Mouse (Mus musculus): ENCODE measurements around the gene Mepce.
"Not testable (repeated sequence)": the region's sequence is repeated elsewhere in the genome, so short reads cannot be mapped to it uniquely, and the experiment has no call there.

Gene Mepce

DNA sequence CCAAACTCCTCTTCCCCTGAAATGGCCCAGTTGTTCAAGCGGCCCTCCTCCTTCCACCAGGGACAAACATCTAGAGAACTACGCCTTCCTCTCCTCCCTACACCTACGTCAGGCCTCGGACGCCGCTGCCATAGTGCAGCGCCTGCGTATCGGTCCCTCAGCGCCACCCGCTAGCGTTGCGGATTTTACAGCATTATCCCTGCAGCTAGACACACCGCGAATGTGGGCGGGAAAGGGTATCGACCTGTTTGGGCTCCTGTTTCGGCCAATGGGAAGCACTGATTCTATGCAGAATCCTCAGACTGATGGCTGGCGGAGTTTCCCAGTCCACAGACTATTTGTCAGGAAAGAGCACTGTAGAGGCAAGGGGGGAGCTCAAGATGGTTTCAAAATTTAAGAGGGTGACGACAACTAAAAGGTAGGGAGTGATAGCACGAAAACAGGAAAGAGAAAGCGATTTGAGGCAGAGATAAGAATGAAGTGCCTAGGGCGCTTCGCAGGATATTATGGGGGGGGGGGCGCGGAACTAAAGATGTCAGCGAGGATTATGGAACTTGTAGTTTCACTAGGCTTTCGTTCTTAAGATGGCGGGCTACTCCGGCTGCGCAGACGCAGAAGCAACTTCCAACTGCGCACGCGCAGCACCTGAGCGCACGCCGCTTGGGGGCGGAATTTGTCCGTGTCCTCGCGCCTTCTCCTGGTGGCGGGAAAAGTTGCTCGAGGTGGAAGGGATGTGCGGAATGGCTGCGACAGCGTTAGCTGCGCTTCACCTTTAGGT is at the start of gene Mepce, which contains the start of gene Zcwpw1:
Gene Mepce (minus strand): TSS at position 505 of the 778 bp plus-strand sequence.
Gene Zcwpw1 (plus strand): TSS at position 648 of the 778 bp plus-strand sequence.
- DNase-seq, result peak; percentile 97

DNA sequence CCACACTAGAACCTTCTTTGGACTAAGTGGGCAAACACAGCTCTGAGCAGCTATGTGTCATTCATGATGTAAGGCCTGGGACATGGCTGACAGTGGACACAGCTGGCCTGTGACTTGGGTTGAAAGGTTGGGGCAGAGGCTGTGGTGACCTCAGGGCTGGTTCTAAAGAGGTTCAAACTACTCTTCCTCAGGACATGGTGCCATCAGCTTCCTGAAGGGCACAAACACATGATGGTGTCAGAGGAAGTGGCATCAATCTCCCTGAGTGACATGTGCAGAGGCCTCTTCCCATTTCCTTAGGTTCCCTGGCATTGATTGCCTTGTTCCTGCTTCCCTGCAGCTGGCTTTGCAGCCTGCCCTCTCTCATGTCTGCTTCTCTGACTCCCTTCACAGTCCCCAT is 49.7 kb upstream of the Mepce start:
- DNase-seq, result not testable (repeated sequence)

DNA sequence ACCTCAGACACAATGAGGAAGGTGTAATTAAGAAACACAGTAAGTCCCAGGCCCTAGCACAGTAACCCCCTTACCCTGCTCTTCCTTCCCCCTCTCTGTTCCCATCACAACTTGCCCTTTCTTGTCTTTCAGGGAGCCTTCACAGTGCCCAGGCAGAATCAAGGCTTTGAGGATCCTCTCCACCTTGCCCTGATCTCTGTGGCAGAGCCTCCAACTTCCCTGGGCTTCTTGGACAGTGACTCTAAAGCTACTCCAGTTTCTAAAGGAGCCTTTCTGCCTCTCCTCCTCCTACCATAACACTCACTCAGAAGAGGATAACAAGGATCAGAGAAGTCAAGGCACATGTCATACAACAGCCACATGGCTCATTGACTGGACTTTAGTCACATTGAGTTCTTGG is 49.2 kb upstream of the Mepce start:
- no peak for DNase-seq

DNA sequence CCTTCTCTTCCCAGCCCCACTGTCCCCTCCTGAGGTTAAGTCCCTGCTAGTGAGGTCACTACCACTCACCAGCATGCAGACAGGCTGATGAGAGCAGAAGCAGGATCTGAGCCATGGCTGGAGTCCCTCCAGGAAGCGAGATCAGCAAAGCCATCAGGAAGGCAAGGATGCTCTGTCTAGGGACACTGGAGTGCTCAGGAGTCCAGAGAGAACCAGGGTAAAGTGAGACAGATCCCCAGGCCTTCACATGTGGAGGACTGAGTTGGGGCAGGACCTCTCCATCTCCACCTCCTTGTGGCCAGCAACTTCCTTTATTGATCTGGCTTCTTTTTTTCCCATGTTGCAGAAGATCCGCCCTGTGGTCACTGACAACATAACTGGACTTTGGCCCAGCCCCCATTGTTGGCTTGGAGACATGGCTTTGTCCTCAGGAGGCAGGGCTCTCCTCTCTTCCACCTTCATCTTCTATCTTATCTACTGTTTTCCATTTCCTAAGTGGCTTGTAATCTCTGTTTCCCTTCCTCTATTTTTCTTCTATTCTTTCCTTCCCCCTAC is 48.6 kb upstream of the Mepce start, which contains the start of gene Pilra:
Gene Pilra (minus strand): TSS at position 316 of the 555 bp plus-strand sequence.
- not testable (repeated sequence) for DNase-seq

DNA sequence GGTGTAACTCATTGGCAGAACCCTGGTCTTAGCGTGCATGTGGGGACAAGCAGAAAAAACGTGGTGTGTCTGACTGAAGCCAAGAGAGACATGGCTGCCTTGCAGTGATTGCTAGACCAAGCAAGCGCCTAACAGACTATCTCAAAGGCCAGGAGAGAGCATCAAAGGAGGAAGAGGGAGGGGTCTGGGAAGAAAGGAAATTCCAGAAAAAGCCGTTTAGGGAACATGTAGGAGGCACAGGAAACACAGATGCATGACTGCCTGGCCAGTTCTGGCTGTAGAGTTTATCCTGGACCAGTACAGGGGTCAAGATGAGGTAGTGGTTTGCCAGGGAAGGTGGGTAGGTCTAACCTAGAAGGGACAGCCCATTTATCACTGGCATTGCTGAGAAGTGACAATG is 46.0 kb upstream of the Mepce start:
- no peak for DNase-seq

DNA sequence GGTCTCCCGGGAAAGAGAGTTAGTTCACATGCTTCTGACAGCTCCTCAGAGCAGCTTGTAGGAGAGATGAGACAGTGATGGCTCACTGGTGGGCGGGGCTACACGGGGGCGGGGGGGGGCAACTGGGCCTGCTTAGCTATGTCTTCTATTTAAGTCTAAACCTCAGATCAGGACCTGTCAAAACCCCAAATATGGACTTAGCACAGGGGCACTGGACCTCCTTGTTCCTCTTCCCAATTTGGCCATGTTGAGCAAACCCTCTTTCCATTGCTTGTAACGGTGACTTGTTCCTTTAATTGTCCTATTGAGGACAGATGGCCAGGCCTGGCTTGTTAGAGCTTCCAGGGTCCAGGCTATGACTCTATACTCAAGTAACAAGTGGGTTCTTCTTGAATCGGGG is 44.1 kb upstream of the Mepce start:
- no peak for DNase-seq

DNA sequence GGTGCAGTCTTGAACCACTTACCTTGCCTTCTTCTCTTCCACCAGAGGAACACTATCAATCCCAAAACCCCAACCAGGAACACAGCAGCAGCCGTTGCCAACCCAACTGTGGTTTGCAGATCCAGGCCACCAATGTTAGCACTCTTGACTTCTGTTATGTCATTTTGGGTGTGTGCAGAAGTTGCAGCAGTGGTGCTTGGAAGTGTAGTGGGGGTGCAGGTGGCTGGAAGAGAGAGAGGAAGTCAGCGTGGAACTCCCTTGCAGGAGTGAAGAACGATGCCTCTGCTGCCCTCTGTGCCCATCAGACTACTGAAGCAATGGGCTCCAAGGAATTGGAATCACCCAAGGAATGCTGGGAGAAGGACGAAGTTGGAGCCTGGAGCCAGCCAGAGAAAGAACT is 43.7 kb upstream of the Mepce start:
- DNase-seq, result no peak

DNA sequence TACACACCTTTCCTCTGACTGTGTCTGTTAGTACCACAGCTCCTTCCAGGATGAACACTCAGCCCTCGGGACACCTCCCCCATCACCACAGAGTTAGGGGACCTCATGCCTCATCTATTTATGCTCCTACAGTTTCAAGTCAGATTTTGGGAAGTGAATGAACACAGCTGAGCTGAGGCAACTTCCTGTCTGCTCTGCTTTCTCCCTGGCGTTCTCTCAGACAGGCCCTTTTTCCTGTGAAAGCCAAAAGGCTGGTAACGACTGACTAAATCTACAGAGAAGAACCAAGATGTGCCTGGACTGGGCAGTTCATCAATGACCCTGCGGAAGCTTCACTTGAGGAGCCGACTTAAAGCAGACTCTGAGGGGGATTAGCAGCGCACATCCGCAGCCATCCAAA is 42.8 kb upstream of the Mepce start:
- no peak for DNase-seq

DNA sequence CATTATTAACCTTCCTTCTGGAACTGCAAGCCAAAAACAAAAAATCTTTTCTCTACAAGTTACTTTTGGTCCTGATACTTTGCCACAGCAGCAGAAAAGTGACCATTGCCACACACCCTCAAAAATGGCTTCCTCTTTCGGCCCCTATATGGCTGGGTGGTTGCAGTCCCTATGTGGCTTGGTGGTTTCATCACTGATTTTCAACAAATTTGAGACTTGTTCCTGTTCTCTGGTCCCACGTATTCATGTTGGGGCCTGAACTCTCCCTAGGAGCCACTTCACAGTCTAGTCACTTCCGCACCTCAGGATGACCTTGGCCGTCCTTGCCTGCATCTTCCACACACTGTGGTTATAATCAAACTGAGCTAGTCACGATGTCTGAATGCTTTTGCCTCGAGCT is 41.2 kb upstream of the Mepce start:
- no peak for DNase-seq

DNA sequence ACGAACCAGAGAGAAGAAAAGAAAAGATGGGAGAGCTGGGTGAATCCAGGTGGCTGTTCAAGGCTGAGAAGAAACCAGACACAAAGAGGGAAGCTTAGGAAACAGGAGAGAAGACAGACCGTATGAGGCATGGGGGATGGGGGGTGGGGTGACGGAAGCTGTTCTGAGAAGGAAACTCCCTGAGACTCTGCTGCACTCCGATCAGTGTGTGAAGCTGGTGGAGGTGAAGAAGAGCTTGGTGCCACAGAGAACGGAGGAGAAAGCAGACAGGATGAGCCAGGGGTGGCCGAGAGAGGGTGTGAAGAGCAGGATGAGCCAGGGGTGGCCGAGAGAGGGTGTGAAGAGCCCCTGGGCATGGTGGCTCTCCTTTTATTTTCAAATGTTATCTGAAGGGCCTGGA is 39.0 kb upstream of the Mepce start:
- DNase-seq, result peak; percentile 12

DNA sequence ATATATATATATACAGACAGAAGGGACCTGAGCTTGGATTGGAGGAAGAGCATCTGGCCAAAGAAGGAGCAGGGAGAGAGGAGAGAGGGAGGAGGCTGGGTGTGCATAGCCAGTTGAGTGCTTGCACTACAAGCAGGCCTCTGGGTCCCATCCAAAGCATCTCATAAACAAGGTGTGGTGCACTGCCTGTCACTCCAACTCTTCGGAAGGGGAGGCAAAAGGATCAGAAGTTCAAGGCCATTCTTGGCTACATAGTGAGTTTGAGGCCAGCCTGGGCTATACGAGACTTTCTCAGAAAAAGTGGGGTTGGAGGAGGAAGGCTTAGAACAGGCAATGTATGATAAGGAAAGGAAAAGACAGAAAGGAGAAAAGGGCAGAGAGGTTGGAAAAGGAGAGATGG is 38.5 kb upstream of the Mepce start:
- DNase-seq, result no peak

DNA sequence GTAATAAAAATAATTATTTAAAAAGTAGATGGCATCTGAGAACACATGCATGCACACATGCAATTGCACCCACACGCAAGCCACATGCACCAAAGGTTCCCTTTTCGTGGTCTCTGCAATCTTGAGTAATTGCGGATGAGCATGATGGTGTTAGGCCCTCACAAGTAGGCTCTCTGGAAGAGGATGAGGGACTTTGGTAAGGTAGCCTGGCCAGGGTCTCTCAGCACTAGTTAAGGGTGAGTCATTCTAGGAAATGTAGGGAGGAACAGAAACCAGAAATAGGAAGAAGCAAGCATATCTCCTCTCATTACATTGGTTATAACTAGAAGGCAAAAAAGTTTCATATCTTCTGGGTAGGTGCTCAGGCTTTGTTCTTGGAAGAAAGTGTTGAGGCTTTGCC is 37.6 kb upstream of the Mepce start:
- DNase-seq, result no peak

DNA sequence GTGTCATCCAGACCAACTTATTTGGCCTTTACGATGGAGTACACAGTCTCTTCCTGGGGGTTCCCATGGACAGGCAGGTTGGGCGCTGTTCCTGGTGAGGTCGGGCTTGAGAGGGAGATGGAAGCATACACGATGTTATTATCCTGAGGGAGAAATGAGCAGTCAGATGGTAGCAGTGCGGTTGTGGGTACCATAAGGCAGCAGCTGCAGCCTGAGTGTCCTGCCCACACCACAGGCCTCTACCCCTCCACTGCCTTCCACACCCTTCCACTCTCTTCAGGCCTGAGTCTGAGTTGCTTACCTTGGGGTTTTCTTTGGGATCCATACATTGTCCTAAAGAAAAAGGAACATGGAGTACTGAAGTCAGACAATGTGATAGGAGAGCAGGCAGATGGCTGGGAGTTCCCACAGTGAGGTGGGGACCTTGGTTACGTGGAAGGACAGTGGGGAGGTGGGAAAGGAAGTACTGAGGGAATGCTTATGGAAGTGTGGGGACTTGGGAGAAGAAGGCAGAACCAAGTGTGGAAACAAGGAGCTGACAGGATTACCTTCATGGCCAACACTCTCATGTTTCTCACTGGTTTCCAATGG is 36.1 kb upstream of the Mepce start:
- DNase-seq, result no peak

DNA sequence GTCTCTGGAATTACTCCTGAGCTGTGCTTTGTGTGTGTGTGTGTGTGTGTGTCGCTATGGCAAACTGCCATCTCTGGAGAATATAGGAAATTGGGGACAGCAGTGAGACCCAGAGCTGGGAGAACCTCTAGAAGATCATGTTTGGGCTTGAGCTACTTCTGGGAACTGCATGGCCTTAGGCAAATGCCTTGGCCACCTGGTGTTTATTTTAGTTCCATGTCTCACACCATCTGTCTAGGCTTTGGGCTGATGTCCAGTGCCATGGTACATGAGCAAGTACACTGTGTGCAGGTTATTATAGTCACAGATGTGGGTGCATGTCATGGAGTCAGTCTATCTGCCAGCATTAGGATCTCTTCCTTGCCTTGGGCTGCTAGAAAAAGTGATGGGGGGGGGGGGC is 35.1 kb upstream of the Mepce start:
- no peak for DNase-seq

DNA sequence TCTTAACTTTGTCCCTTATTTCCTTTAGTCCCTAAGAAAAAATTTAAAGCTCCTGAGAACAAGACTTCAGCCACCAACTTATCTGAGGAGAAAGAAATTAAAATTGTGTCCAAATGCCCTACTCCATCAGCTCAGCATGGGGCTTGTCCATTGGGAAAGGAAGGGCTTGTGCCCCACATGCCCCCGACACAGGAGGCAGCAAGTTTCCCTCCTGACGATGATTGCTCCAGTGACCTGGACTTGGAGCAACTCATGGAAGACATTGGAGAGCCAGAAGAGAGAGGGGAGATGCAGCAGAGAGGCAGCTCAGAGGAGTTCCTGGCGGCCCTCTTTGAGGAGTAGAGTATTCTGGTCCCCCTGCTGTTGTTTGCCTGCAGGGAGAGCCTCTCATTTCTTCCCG is 34.7 kb upstream of the Mepce start:
- DNase-seq, result no peak

DNA sequence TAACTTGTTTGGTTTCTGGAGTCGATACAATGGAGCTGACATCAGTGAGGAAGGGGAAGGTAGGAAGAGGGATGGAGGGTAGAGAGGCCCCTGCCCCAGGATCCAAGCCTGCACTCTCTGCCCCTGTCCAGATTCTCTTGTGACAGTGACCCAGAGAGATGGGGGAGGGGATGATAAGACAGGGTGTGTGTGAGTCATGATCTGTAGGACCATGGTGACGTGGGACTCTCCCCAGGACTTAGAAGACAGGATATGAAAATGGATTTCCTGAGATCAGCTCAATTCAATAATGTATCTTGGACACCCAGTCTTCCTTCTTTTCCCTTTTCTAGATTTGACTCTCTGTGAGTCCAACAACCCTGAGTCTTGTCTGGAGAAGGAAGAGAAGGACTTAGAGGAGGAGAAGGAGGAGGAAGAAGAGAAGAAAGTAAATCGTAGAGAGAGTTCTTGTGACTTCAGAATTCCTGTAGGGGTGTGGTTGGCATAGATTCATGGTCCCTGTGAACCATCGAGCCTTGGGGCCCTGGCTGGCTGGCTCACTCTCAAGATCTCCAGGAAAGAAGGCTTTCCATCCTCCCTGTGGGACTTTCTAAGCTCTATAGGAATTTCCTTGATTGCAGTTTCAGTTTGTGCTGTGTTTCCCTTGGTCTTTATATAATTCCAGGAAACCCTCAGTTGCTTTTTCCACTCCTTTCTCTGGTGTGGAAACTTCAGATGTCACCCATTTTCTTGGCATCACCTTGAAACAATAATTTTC is 30.2 kb upstream of the Mepce start:
- DNase-seq, result no peak

DNA sequence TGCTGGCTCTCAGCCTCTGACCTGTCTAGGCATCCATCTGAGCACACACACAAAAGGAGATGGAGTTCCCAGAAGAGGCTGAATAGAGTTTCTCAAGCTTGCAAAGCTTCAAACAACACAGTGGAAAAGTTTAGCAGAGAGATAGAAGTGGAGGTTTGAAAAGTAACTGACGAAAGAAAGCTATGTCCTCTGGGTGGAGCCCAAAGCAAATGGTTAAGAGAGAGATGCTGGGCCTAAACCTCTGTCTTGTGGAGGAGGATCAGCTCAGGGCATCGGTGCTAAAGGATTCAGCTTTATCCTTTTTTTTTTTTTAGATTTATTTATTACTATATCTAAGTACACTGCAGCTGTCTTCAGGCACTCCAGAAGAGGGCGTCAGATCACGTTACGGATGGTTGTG is 20.9 kb upstream of the Mepce start:
- DNase-seq, result no peak

DNA sequence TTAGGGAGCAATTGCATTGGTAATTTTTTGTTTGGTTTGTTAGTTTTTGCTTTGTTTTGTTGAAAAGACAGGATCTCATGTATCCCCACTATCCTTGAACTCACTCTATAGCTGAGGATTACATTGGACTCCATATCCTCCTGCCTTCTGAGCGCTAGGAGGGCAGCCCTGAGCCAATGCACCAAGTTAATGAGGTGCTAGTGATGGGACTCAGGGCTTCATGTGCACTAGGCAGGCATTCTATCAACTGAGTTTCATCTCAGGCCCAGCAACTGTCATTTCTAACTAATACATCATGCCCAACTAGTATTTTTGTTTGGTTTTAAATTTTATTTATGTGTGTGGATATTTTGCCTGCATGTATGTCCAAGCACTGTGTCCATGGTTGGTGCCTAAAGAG is 18.7 kb upstream of the Mepce start:
- no peak for DNase-seq

DNA sequence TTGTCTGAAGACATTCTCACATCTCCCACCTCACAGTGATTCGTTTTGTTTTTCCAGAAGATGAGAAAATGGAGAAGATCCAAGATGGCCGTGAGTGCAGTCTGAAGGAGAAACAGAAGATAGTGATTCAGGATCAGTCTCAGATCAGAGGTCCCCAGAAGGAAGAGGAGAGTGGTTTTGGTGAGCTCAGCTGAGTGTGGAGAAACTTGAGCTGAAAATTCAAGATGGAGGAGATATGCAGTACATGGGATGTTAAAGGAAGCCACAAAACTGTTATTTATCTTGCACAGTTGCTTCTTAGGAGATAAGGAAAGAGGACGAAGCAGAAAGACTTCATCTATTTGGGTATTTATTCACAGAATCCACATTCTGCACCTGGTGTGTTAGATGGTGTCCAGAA is 13.5 kb upstream of the Mepce start:
- DNase-seq, result no peak

DNA sequence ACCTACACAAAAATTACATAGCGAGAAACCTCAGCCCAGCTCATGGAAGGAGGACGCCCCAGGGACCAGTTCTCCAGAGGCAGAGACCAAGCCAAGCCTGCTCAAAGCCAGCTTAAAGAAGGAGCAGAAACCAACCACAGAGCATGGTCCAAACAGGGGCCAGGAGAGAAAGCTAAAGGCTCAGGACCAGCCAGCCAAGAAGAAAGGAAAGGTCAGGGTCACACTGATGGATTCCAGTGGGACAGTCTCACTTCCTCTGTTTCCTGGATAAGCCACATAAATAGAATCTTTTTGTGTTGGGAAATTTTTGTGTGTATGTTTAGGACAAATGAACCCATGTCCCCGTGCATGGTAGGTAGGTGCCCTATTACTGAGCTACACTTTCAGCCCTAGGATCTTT is 9.2 kb upstream of the Mepce start:
- DNase-seq, result no peak

DNA sequence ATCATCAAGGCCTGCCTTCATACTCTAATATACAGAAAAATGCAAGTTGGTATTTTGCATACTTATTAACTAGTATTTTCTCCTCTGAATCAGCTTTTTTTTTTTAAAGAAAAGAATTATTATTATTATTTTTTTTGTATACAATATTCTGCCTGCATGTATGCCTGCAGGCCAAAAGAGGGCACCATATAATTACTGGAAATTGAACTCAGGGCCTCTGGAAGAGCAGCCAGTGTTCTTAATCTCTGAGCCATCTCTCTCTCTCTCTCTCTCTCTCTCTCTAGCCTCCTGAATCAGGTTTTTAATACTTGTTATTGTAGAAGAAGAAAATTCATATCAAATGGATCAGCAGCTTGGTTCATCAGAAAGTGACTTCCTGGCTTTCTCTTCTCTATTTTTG is 4.1 kb upstream of the Mepce start:
- DNase-seq, result no peak

DNA sequence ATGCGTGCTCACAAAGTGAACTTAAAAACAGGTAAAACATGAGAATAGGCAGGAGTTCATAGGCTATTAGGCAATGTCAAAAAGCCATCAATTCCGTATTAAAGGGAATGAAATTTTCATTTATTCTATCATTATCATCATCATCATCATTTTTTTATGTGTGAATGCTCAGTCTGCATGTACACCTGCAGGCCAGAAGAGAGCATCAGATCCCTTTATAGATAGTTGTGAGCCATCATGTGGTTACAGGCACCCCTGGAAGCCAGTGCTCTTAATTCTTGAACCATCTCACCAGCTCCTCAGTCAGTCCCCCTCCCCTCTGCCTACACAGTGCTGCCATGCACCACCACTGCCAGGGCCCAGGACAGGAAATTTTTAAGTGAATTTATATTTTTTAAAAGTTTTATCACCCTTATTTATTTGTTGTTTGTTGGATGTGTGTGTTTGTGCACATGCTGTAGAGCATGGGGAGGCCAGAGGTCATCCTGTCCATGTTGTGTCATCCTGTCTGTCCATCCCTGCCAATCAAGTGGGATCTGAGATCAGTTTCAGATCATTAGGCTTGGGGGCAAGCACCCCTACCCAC is 1.6 kb upstream of the Mepce start:
- no peak for DNase-seq

DNA sequence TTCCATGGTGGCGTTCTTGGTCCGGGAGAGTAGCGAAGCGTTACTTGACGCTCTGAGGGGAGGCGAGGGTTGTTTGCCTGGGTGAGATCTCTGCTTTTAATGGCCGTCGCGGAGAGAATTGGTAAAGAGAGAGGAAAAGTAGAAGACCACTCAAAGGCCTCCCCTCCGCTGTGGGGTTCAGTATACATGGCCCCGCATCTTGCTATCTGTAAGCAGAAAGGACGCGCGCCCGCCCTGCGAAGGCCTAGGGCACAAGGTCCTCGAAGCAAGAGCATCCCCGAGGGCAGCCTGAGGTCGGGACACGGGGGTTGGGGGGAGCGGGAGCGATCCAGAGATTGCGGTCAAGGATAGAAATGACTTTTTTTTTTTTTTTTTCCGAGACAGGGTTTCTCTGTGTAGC is 716 bp upstream of the Mepce start:
- DNase-seq, result peak; percentile 59
